Mouse (Mus musculus) stomach, postnatal 0 days (tissue): ENCODE results near the gene Gm49318.

Source experiments
- CTCF ChIP-seq: IDR thresholded peaks from 2 replicates; pipeline ENCODE4 v1.5.1; 2016; ENCODE audit warnings: antibody characterized with exemption, low read depth, mild to moderate bottlenecking, moderate library complexity
- EP300 ChIP-seq: optimal IDR thresholded peaks from 2 replicates; pipeline ENCODE3; 2016; ENCODE audit warnings: antibody characterized with exemption

GRCm38 (mm10) chr9:22095854-22096307 is 24.8 kb upstream of the Gm49318 start:
- TF ChIP-seq EP300 (no peak), CTCF (peak; percentile 84)
